Mouse (Mus musculus) midbrain, embryonic 16.5 days (tissue): ENCODE results near the gene Rb1. TPM values are rescaled to one million over a fixed set of nuclear protein-coding genes. Genes with fewer than 3 reads are reported as not detected.

ENCODE experiments used
- ATAC-seq: fragments of 200-750 bp; cut with Nextera tagmentation; 2 replicates; pipeline ENCODE4 v1.8.0; 2017; ENCODE audit warnings: moderate TSS enrichment
- H3K27ac ChIP-seq: fragments of 300-500 bp; sonication (generic); 2 replicates; pipeline ENCODE4 v1.5.1; 2014; ENCODE audit warnings: mild to moderate bottlenecking, low read length, mixed read lengths
- H3K27me3 ChIP-seq: fragments of 300-500 bp; sonication (generic); 2 replicates; pipeline ENCODE4 v1.6.1; 2014; ENCODE audit warnings: low read depth, low read length, mixed read lengths; ENCODE audit not compliant: control insufficient read depth, insufficient read depth
- H3K36me3 ChIP-seq: fragments of 300-500 bp; sonication (generic); 2 replicates; pipeline ENCODE4 v1.6.1; 2014; ENCODE audit warnings: mild to moderate bottlenecking, low read length, moderate library complexity, mixed read lengths; ENCODE audit not compliant: control insufficient read depth, insufficient read depth
- H3K4me1 ChIP-seq: fragments of 300-500 bp; sonication (generic); 2 replicates; pipeline ENCODE4 v1.6.1; 2014; ENCODE audit warnings: mild to moderate bottlenecking, low read length, mixed read lengths; ENCODE audit not compliant: control insufficient read depth, insufficient read depth
- H3K4me2 ChIP-seq: fragments of 300-500 bp; sonication (generic); 2 replicates; pipeline ENCODE4 v1.6.1; 2014; ENCODE audit warnings: mild to moderate bottlenecking, low read length, mixed read lengths
- H3K4me3 ChIP-seq: fragments of 300-500 bp; sonication (generic); 2 replicates; pipeline ENCODE4 v1.5.1; 2014; ENCODE audit warnings: low read depth, mild to moderate bottlenecking, low read length, moderate library complexity, mixed read lengths
- H3K9ac ChIP-seq: fragments of 300-500 bp; sonication (generic); 2 replicates; pipeline ENCODE4 v1.6.1; 2014; ENCODE audit warnings: low read depth, low read length, mixed read lengths
- H3K9me3 ChIP-seq: fragments of 300-500 bp; sonication (generic); replicated peaks from 2 replicates; pipeline ENCODE4 v1.6.1; 2014; ENCODE audit warnings: mild to moderate bottlenecking, low read length, mixed read lengths; ENCODE audit not compliant: control insufficient read depth, poor library complexity, severe bottlenecking
- WGBS: fragments of 180-500 bp; shearing (Covaris S2); extraction: QIAGEN DNeasy Blood & Tissue Kit; methylation state at CpG from one replicate; pipeline ENCODE4 v1.1.7; 2014; 5-methylcytosine and 5-hydroxymethylcytosine counted together
- polyA plus RNA-seq: library from polyadenylated mRNA; unstranded; fragments of >200 nt; fragmentation: Nextera tagmentation; extraction: Ambion mirVana; gene quantifications from 2 replicates; pipeline ENCODE4 v1.2.1, GENCODE M21; 2015

The Rb1 gene
- polyA plus RNA-seq, 1 experiment from 2014 or later: 20.4 TPM

DNA sequence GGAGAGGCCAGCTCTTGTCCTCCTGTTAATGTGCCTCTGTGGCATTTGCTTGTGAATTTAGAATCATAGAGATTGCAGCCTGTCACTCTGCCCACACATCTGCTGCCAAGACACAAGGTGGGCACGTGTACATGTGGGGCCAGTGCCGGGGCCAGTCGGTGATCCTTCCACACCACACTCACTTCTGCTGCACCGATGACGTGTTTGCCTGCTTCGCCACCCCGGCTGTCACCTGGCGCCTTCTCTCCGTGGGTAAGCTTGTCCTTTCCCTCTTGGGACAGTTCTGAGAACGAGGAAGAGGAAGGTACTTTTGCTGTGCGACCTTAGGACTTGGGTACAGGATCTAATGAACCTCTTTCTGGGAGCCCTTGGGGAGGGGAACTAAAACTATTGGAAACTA is 152.0 kb downstream of the Rb1 start:
- no peak overlapping the region for H3K9ac ChIP-seq
- H3K27me3 ChIP-seq: no peaks in the 10 kb centered on the region
- peaks cover 4% of the 10 kb centered on the region; the same call in 1 of the 2 replicates for H3K36me3 ChIP-seq
- H3K4me1 ChIP-seq: no peaks in the 10 kb centered on the region
- H3K4me2 ChIP-seq: no peak overlapping the region
- WGBS: 95% methylated on average over 11 of the region's 11 CpGs
- H3K4me3 ChIP-seq: no peak overlapping the region
- H3K9me3 ChIP-seq: no peaks in the 10 kb centered on the region
- no peak for ATAC-seq
- no peak overlapping the region for H3K27ac ChIP-seq

DNA sequence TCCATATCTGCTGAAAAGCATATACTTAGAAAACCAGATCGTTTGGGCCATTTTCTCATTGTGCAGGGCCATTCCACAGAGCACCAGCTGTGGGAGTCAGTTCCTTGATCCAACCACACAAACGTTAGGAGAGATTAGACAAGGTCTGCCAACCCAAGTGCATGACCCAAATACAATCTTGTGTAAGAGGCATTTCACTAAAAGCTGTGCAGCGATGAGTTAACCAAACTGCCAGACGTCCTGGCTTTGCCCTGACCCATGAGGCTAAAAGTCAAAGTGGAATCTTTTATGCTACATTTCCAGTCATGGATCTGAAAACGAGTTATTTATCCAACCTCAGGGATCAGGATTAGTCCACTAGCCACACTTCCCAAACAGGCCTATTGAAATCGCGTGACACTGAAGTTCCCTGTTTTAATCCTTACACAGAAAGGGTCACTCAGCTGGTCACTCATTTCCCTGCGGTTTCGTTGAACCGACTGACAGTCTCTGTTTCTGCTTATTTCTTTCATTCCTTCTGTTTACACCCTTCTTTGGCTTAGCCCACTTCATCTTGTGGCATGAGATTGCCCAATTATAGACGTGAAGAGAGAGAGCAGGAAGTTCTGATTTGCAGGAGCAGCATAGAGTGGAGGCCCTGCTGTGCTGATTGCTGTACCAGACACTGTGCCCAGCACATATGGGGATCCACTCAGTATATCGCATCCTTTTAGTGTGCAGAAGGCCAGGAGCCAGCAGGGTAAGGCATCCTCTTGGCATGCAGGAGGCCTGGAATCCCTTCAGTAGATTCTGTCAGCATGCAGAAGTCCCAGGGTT is 153.2 kb downstream of the Rb1 start:
- Histone ChIP-seq H3K4me2 (no peak overlapping the region), H3K36me3 (peaks cover 4% of the 10 kb centered on the region; the same call in 1 of the 2 replicates), H3K9me3 (no peaks in the 10 kb centered on the region), H3K27ac (no peak overlapping the region), H3K4me1 (no peaks in the 10 kb centered on the region), H3K27me3 (no peaks in the 10 kb centered on the region), H3K9ac (no peak overlapping the region), H3K4me3 (no peak overlapping the region)
- no peak for ATAC-seq
- WGBS: 51% methylated on average over 12 of the region's 12 CpGs

- no peak overlapping the region for H3K4me3 ChIP-seq
- H3K4me1 ChIP-seq: no peaks in the 10 kb centered on the region
- no peak for ATAC-seq
- 80% methylated on average over 13 of the region's 13 CpGs for WGBS
- H3K9me3 ChIP-seq: no peaks in the 10 kb centered on the region
- H3K27ac ChIP-seq: no peak overlapping the region
- H3K9ac ChIP-seq: no peak overlapping the region
- H3K4me2 ChIP-seq: no peak overlapping the region
- peaks cover 10% of the 10 kb centered on the region; the same call in 1 of the 2 replicates for H3K36me3 ChIP-seq
- no peaks in the 10 kb centered on the region for H3K27me3 ChIP-seq
Observed at GRCm38 (mm10) chr14:73169926-73170844, 155.4 kb downstream of the Rb1 start.

DNA sequence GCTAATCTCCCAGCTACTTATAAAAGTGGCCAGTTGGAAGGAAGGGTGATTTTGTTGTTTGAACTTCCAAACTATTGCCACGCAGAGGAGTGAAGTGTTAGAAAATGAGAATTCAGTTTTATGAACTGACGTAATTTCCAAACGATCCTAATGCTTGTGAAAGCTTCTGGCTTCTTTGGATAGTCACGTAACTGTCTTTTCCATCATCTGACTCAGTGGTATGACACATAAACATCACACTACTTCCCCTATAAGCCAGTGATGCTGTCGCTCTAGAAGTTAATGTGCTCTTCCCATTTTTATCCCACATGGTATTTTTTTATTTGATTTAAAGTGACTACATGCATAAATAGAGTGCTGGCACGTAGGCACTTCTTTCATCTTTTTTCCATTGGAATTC is 157.0 kb downstream of the Rb1 start:
- Histone ChIP-seq H3K9me3 (no peaks in the 10 kb centered on the region), H3K4me3 (no peak overlapping the region), H3K4me2 (no peak overlapping the region), H3K27me3 (no peaks in the 10 kb centered on the region), H3K36me3 (peaks cover 12% of the 10 kb centered on the region), H3K9ac (no peak overlapping the region), H3K27ac (no peak overlapping the region), H3K4me1 (no peaks in the 10 kb centered on the region)
- no peak for ATAC-seq
- WGBS: 98% methylated on average over 6 of the region's 6 CpGs

- no peak for ATAC-seq
- 97% methylated on average over 6 of the region's 6 CpGs for WGBS
- no peak overlapping the region for H3K4me3 ChIP-seq
- no peak overlapping the region for H3K27ac ChIP-seq
- H3K27me3 ChIP-seq: no peaks in the 10 kb centered on the region
- H3K4me1 ChIP-seq: no peaks in the 10 kb centered on the region
- no peak overlapping the region for H3K4me2 ChIP-seq
- peaks cover 18% of the 10 kb centered on the region for H3K36me3 ChIP-seq
- H3K9ac ChIP-seq: no peak overlapping the region
- H3K9me3 ChIP-seq: no peaks in the 10 kb centered on the region
Observed at GRCm38 (mm10) chr14:73165136-73165535, 160.5 kb downstream of the Rb1 start.

DNA sequence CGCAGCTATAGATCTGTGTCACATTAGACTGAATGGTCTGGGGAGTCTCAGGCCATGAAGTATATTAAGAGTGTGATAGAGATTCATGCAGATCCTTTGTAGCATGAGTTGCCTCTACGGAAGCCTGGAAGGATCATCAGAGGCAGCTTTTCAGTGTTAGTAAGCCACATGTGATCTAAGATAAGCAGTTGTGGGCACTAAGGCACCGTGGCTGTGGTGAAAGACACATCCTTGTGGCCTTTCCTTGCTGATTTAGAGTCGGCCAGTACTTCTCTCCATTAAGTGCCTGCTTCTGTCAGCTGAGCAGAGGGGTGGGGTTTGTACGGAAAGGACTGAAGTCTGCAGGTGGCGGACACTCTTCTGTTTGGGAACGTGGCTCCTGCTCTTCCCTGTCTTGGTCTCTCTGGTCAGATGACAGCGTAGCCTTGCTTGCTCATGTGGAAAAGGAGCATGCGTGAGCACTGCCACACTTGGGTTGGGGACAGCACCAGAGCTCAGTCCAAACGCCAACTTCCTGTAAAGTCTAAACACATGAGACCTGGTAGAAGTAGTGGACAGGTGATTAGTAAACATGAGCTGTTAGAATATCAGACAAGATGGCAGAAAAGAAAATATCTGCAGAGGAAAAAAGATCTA is 162.1 kb downstream of the Rb1 start:
- no peak for ATAC-seq
- Histone ChIP-seq H3K4me3 (no peak overlapping the region), H3K4me2 (no peak overlapping the region), H3K36me3 (peaks cover 21% of the 10 kb centered on the region), H3K4me1 (no peaks in the 10 kb centered on the region), H3K9me3 (no peaks in the 10 kb centered on the region), H3K27ac (no peak overlapping the region), H3K9ac (no peak overlapping the region), H3K27me3 (no peaks in the 10 kb centered on the region)
- 95% methylated on average over 10 of the region's 10 CpGs for WGBS

DNA sequence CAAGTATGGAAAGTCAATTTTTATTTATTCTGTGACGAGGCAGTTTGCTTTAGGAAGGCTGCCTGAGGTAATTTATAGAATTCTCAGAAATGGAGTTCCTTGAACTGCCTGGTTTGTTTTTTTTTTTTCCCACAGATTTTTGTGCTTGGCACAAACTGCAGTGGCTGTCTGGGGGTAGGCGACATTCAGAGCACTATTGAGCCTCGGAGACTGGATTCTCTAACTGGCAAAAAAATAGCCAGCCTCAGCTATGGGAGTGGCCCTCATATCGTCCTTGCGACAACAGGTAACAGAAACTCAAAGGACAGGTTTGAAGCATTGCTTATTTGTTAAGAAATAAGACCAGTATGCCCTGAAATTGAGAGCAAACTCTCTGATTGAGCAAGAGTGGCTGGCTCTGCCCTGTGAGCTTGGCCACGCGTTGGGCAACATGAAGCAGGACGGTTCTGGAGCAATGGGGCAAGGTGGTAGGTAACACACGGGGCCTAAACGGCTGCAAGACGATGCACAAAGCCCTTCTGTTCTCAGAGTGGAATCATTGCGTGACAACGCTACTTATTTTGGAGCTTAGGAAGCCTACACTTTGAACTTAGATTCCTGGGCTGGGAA is 163.3 kb downstream of the Rb1 start:
- no peak overlapping the region for H3K27ac ChIP-seq
- no peaks in the 10 kb centered on the region for H3K27me3 ChIP-seq
- peaks cover 21% of the 10 kb centered on the region for H3K36me3 ChIP-seq
- H3K9me3 ChIP-seq: no peaks in the 10 kb centered on the region
- 93% methylated on average over 13 of the region's 13 CpGs for WGBS
- H3K4me2 ChIP-seq: no peak overlapping the region
- H3K9ac ChIP-seq: no peak overlapping the region
- no peak overlapping the region for H3K4me3 ChIP-seq
- no peak for ATAC-seq
- H3K4me1 ChIP-seq: no peaks in the 10 kb centered on the region

DNA sequence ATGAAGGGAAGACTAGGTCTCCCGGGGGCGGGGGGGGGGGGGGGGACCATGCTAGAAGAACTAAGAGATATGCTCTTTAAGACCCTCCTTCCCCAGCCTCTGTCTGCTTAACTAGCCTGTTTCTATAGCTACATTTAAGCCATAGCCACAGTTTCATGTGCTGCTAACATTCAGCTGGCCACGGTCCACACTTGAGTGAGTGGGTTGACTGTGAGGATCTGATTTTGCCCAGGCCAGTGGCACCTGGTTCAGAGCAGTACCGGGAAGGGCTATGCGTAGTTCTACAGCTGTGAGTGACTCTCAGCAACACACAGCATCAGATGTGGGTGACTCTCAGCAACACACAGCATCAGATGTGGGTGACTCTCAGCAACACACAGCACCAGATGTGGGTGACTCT is 164.3 kb downstream of the Rb1 start:
- WGBS: 98% methylated on average over 4 of the region's 5 CpGs
- H3K36me3 ChIP-seq: peaks cover 19% of the 10 kb centered on the region
- H3K4me3 ChIP-seq: no peak overlapping the region
- no peaks in the 10 kb centered on the region for H3K4me1 ChIP-seq
- H3K9ac ChIP-seq: no peak overlapping the region
- ATAC-seq: no peak
- H3K9me3 ChIP-seq: no peaks in the 10 kb centered on the region
- H3K27me3 ChIP-seq: no peaks in the 10 kb centered on the region
- H3K27ac ChIP-seq: no peak overlapping the region
- H3K4me2 ChIP-seq: no peak overlapping the region
